Mouse (Mus musculus) forebrain, embryonic 11.5 days (tissue): ENCODE measurements around the gene Olfr433. TPM values are rescaled to one million over a fixed set of nuclear protein-coding genes. Genes with fewer than 3 reads are reported as not detected.
A peak's percentile ranks its signal among the peaks of the same experiment; 100 is the strongest.
"Not testable (repeated sequence)": the region's sequence is repeated elsewhere in the genome, so short reads cannot be mapped to it uniquely, and the experiment has no call there.

Experiments
- ATAC-seq: fragments of 200-750 bp; cut with Nextera tagmentation; replicated peaks from 2 replicates; pipeline ENCODE4 v1.8.0; 2017; ENCODE audit warnings: moderate TSS enrichment; ENCODE audit not compliant: low FRiP score
- DNase-seq: peaks from one replicate; pipeline ENCODE4 v3.0.0-alpha.2; 2017; ENCODE audit warnings: low spot score
- H3K27ac ChIP-seq: fragments of 300-500 bp; sonication (generic); 2 replicates; pipeline ENCODE4 v1.5.1; 2014; ENCODE audit warnings: low read depth, low read length
- H3K27me3 ChIP-seq: fragments of 300-500 bp; sonication (generic); 2 replicates; pipeline ENCODE4 v1.6.1; 2014; ENCODE audit warnings: mild to moderate bottlenecking, low read length, mixed read lengths; ENCODE audit not compliant: control insufficient read depth, insufficient read depth
- H3K36me3 ChIP-seq: fragments of 300-500 bp; sonication (generic); 2 replicates; pipeline ENCODE4 v1.6.1; 2014; ENCODE audit warnings: mild to moderate bottlenecking, low read length, moderate library complexity, mixed read lengths; ENCODE audit not compliant: control insufficient read depth, insufficient read depth
- H3K4me1 ChIP-seq: fragments of 300-500 bp; sonication (generic); replicated peaks from 2 replicates; pipeline ENCODE4 v1.6.1; 2014; ENCODE audit warnings: low read length, mixed read lengths; ENCODE audit not compliant: control insufficient read depth, insufficient read depth
- H3K4me2 ChIP-seq: fragments of 300-500 bp; sonication (generic); 2 replicates; pipeline ENCODE4 v1.6.1; 2014; ENCODE audit warnings: low read depth, mild to moderate bottlenecking, low read length, moderate library complexity, mixed read lengths; ENCODE audit not compliant: severe bottlenecking
- H3K4me3 ChIP-seq: fragments of 300-500 bp; sonication (generic); 2 replicates; pipeline ENCODE4 v1.5.1; 2014; ENCODE audit warnings: low read depth, low read length
- H3K9ac ChIP-seq: fragments of 300-500 bp; sonication (generic); 2 replicates; pipeline ENCODE4 v1.6.1; 2014; ENCODE audit warnings: low read length
- H3K9me3 ChIP-seq: fragments of 300-500 bp; sonication (generic); 2 replicates; pipeline ENCODE4 v1.6.1; 2016; ENCODE audit warnings: low read length, mixed read lengths; ENCODE audit not compliant: control insufficient read depth
- WGBS: fragments of 180-500 bp; shearing (Covaris S2); extraction: QIAGEN DNeasy Blood & Tissue Kit; methylation state at CpG from one replicate; pipeline ENCODE4 v1.1.7; 2014; 5-methylcytosine and 5-hydroxymethylcytosine counted together
- polyA plus RNA-seq: library from polyadenylated mRNA; unstranded; fragments of >200 nt; fragmentation: Nextera tagmentation; extraction: Ambion mirVana; gene quantifications from 2 replicates; pipeline ENCODE4 v1.2.1, GENCODE M21; 2014

The Olfr433 gene
- not detected in 2 replicates for polyA plus RNA-seq

GRCm38 (mm10) chr1:174040523-174041177 lies at the start of gene Olfr433:
Olfr433 (plus strand) TSS chr1:174040705.
- no peak for ATAC-seq
- H3K27ac ChIP-seq, result no peak within 1 kb of the TSS
- H3K4me1 ChIP-seq, result no peaks in the 10 kb centered on the region
- H3K9ac ChIP-seq, result no peak within 1 kb of the TSS
- no peak for DNase-seq
- no peak within 1 kb of the TSS for H3K4me2 ChIP-seq
- H3K36me3 ChIP-seq, result no peaks in the 10 kb centered on the region
- H3K27me3 ChIP-seq, result no peaks in the 10 kb centered on the region
- no peaks in the 10 kb centered on the region for H3K9me3 ChIP-seq
- 93% methylated on average over 7 of the region's 7 CpGs for WGBS
- H3K4me3 ChIP-seq, result no peak within 1 kb of the TSS

- peak; percentile 33; the same call in 1 of the 2 replicates for ATAC-seq
- no peak overlapping the region for H3K27ac ChIP-seq
- no peaks in the 10 kb centered on the region for H3K36me3 ChIP-seq
- no peak for DNase-seq
- H3K9me3 ChIP-seq, result no peaks in the 10 kb centered on the region
- H3K27me3 ChIP-seq, result no peaks in the 10 kb centered on the region
- H3K4me3 ChIP-seq, result no peak overlapping the region
- H3K4me2 ChIP-seq, result no peak overlapping the region
- H3K9ac ChIP-seq, result no peak overlapping the region
- 82% methylated on average over 4 of the region's 4 CpGs for WGBS
- H3K4me1 ChIP-seq, result no peaks in the 10 kb centered on the region
These were observed 45.5 kb upstream of the Olfr433 start for GRCm38 (mm10) chr1:173995003-173995402.

- ATAC-seq, H3K4me1 ChIP-seq: not testable (repeated sequence)
- 89% methylated on average over 2 of the region's 3 CpGs for WGBS
These were observed 36.0 kb upstream of the Olfr433 start for GRCm38 (mm10) chr1:174004352-174005109.

GRCm38 (mm10) chr1:174007050-174007449 lies 33.5 kb upstream of the Olfr433 start:
- not testable (repeated sequence) for H3K27me3 ChIP-seq, DNase-seq, H3K4me3 ChIP-seq, H3K4me1 ChIP-seq, H3K9ac ChIP-seq, ATAC-seq, H3K36me3 ChIP-seq, H3K9me3 ChIP-seq, H3K27ac ChIP-seq, H3K4me2 ChIP-seq

More at GRCm38 (mm10) chr1:174004352-174005109, 36.0 kb upstream of the Olfr433 start:
- H3K27me3 ChIP-seq, DNase-seq, H3K36me3 ChIP-seq, H3K4me3 ChIP-seq, H3K4me2 ChIP-seq, H3K9ac ChIP-seq, H3K9me3 ChIP-seq, H3K27ac ChIP-seq: not testable (repeated sequence)

GRCm38 (mm10) chr1:174031698-174032097 lies 8.8 kb upstream of the Olfr433 start, which contains the start of gene Ifi205:
Ifi205 (minus strand) TSS chr1:174031810.
- DNase-seq, result no peak
- ATAC-seq, result no peak
- no peak within 1 kb of the TSS for H3K9ac ChIP-seq
- no peak within 1 kb of the TSS for H3K27ac ChIP-seq
- H3K4me2 ChIP-seq, result no peak within 1 kb of the TSS
- 45% methylated on average over 1 of the region's 1 CpGs for WGBS
- H3K4me3 ChIP-seq, result no peak within 1 kb of the TSS
- H3K4me1 ChIP-seq, result no peaks in the 10 kb centered on the region
- H3K36me3 ChIP-seq, result no peaks in the 10 kb centered on the region
- no peaks in the 10 kb centered on the region for H3K27me3 ChIP-seq
- no peaks in the 10 kb centered on the region for H3K9me3 ChIP-seq

GRCm38 (mm10) chr1:174035841-174036240 lies 4.7 kb upstream of the Olfr433 start:
- DNase-seq, result no peak
- Histone ChIP-seq H3K27me3 (no peaks in the 10 kb centered on the region), H3K4me3 (no peak overlapping the region), H3K36me3 (no peaks in the 10 kb centered on the region), H3K27ac (no peak overlapping the region), H3K4me1 (no peaks in the 10 kb centered on the region), H3K9me3 (no peaks in the 10 kb centered on the region), H3K4me2 (no peak overlapping the region), H3K9ac (no peak overlapping the region)
- WGBS, result 49% methylated on average over 4 of the region's 4 CpGs
- ATAC-seq, result no peak

- Histone ChIP-seq H3K9me3 (no peaks in the 10 kb centered on the region), H3K4me1 (no peaks in the 10 kb centered on the region), H3K4me2 (no peak overlapping the region), H3K36me3 (no peaks in the 10 kb centered on the region), H3K4me3 (no peak overlapping the region), H3K27ac (no peak overlapping the region), H3K27me3 (no peaks in the 10 kb centered on the region), H3K9ac (no peak overlapping the region)
- 92% methylated on average over 3 of the region's 3 CpGs for WGBS
- ATAC-seq (no peak), DNase-seq (no peak)
These were observed 2.0 kb upstream of the Olfr433 start for GRCm38 (mm10) chr1:174038480-174038879.

GRCm38 (mm10) chr1:174042091-174042884 lies 1.8 kb downstream of the Olfr433 start:
- H3K4me1 ChIP-seq, H3K27me3 ChIP-seq, H3K9ac ChIP-seq, H3K4me2 ChIP-seq, ATAC-seq, DNase-seq, H3K36me3 ChIP-seq, H3K27ac ChIP-seq, H3K9me3 ChIP-seq, H3K4me3 ChIP-seq: not testable (repeated sequence)
- WGBS, result 89% methylated on average over 12 of the region's 12 CpGs
